Mouse (Mus musculus): ENCODE measurements around the gene Trpt1.

The Trpt1 gene

GRCm38 (mm10) chr19:6996006-6996405, at the start of gene Trpt1, which contains the start of gene Nudt22:
Trpt1 (plus strand) TSS chr19:6996131.
Nudt22 (minus strand) TSS chr19:6996117.
- DNase-seq (ENCODE audit: low spot score) = no peak

GRCm38 (mm10) chr19:6947742-6948141, 48.2 kb upstream of the Trpt1 start:
- no peak for DNase-seq (ENCODE audit: low spot score)

- no peak for DNase-seq (ENCODE audit: low spot score)
These were observed 47.7 kb upstream of the Trpt1 start for GRCm38 (mm10) chr19:6948186-6948585.

GRCm38 (mm10) chr19:6949532-6949931, 46.4 kb upstream of the Trpt1 start:
- DNase-seq (ENCODE audit: low spot score) = no peak

- no peak for DNase-seq (ENCODE audit: low spot score)
These were observed 46.0 kb upstream of the Trpt1 start for GRCm38 (mm10) chr19:6949951-6950350.

GRCm38 (mm10) chr19:6950613-6951153, 45.2 kb upstream of the Trpt1 start:
- DNase-seq (ENCODE audit: low spot score) = no peak

- DNase-seq (ENCODE audit: low spot score) = peak; percentile 89
These were observed 44.5 kb upstream of the Trpt1 start for GRCm38 (mm10) chr19:6951381-6951968.

GRCm38 (mm10) chr19:6951994-6952711, 43.8 kb upstream of the Trpt1 start:
- no peak for DNase-seq (ENCODE audit: low spot score)

GRCm38 (mm10) chr19:6952712-6953037, 43.3 kb upstream of the Trpt1 start:
- no peak for DNase-seq (ENCODE audit: low spot score)

GRCm38 (mm10) chr19:6954046-6954445, 41.9 kb upstream of the Trpt1 start:
- DNase-seq (ENCODE audit: low spot score) = no peak

GRCm38 (mm10) chr19:6955424-6955823, 40.5 kb upstream of the Trpt1 start:
- DNase-seq (ENCODE audit: low spot score) = no peak

- no peak for DNase-seq (ENCODE audit: low spot score)
These were observed 39.5 kb upstream of the Trpt1 start for GRCm38 (mm10) chr19:6956461-6956860.

GRCm38 (mm10) chr19:6968491-6969271, 27.2 kb upstream of the Trpt1 start:
- DNase-seq (ENCODE audit: low spot score) = no peak

GRCm38 (mm10) chr19:6969291-6969664, 26.7 kb upstream of the Trpt1 start:
- no peak for DNase-seq (ENCODE audit: low spot score)

- DNase-seq (ENCODE audit: low spot score) = no peak
These were observed 26.1 kb upstream of the Trpt1 start for GRCm38 (mm10) chr19:6969665-6970381.

GRCm38 (mm10) chr19:6970460-6971085, 25.4 kb upstream of the Trpt1 start:
- no peak for DNase-seq (ENCODE audit: low spot score)

GRCm38 (mm10) chr19:6971644-6972043, 24.3 kb upstream of the Trpt1 start:
- no peak for DNase-seq (ENCODE audit: low spot score)

- no peak for DNase-seq (ENCODE audit: low spot score)
These were observed 23.5 kb upstream of the Trpt1 start for GRCm38 (mm10) chr19:6972247-6972917.

GRCm38 (mm10) chr19:6973581-6974190, 22.2 kb upstream of the Trpt1 start:
- DNase-seq (ENCODE audit: low spot score) = no peak
